Comparison of ENCODE assay signal across 16 mouse cellular contexts in genomic region chr7:125578106-125578505, GRCm38 (mm10). TPM values are rescaled to one million over a fixed set of nuclear protein-coding genes. Genes with fewer than 3 reads are reported as not detected.
"Had no signal": no experiment of that assay in that cellular context is flagged by ENCODE, and none has a peak within 500 bp of the region (broad histone marks: within the 10 kb centered on the region; RNA-seq: fewer than 3 reads in every experiment).

No protein-coding gene starts in this region.

- H3K4me2 ChIP-seq: limb, embryonic 12.5 days; midbrain, embryonic 12.5 days had no signal

- H3K27ac ChIP-seq: kidney, postnatal 0 days; limb, embryonic 12.5 days; liver, embryonic 14.5 days; midbrain, embryonic 12.5 days had no signal

- H3K9me3 ChIP-seq: limb, embryonic 12.5 days; midbrain, embryonic 12.5 days had no signal

- H3K9ac ChIP-seq: limb, embryonic 12.5 days; liver, embryonic 14.5 days; midbrain, embryonic 12.5 days had no signal

- H3K27me3 ChIP-seq: limb, embryonic 12.5 days had no signal

- H3K4me3 ChIP-seq: limb, embryonic 12.5 days; midbrain, embryonic 12.5 days had no signal

- ATAC-seq: lung, postnatal 0 days; midbrain, embryonic 16.5 days had no signal

- DNase-seq: kidney, adult 9 months; kidney, postnatal 36 days; layer of hippocampus, adult 9-11 months; layer of hippocampus, postnatal 36 days; liver; lung, adult 2 months; lung, postnatal 4 days; right cerebral cortex, postnatal 14 days; thymus, postnatal 14 days had no signal

- H3K36me3 ChIP-seq: midbrain, embryonic 12.5 days had no signal

RNA-seq across cellular contexts. Expression of gene Il21r, which starts 25.1 kb away (rescaled TPM):
- polyA plus RNA-seq: neural tube, embryonic 14.5 days had no signal
